Mouse (Mus musculus) lung, adult 2 months (tissue): ENCODE results near the gene Fry. TPM values are rescaled to one million over a fixed set of nuclear protein-coding genes. Genes with fewer than 3 reads are reported as not detected.

Source experiments
- DNase-seq: peaks from one replicate; pipeline ENCODE4 v3.0.0; 2022
- H3K4me1 ChIP-seq: fragments of 200-500 bp; 2 replicates; pipeline ENCODE4 v1.6.1; 2011; ENCODE audit warnings: low read length; ENCODE audit not compliant: control insufficient read depth, insufficient read depth
- H3K4me3 ChIP-seq: fragments of 200-500 bp; replicated peaks from 2 replicates; pipeline ENCODE3; 2011; ENCODE audit warnings: low read depth, mild to moderate bottlenecking, control low read depth, low read length; ENCODE audit errors: extremely low read depth
- CTCF ChIP-seq: fragments of 200-500 bp; IDR thresholded peaks from 2 replicates; pipeline ENCODE4 v1.5.1; 2011; ENCODE audit warnings: mild to moderate bottlenecking, low read length, control low read depth; ENCODE audit not compliant: insufficient read depth
- POLR2A ChIP-seq: fragments of 200-500 bp; IDR thresholded peaks from 2 replicates; pipeline ENCODE4 v1.6.1; 2011; ENCODE audit warnings: low read depth, mild to moderate bottlenecking, control low read depth, low read length, borderline replicate concordance; ENCODE audit errors: extremely low read depth
- WGBS: fragments of 180-500 bp; shearing (Covaris S2); methylation state at CpG from one replicate; pipeline ENCODE4 v1.1.7; 2018; 5-methylcytosine and 5-hydroxymethylcytosine counted together
- polyA plus RNA-seq: library from polyadenylated mRNA; depleted of rRNA; stranded (reverse); fragments of >200 nt; gene quantifications from 2 replicates; pipeline ENCODE4 v1.2.3, GENCODE M21; 2012

Gene Fry
- polyA plus RNA-seq, 1 experiment: 39.3 TPM

GRCm38 (mm10) chr5:150336451-150336850, 218.0 kb downstream of the Fry start:
- TF ChIP-seq POLR2A (no peak), CTCF (no peak)

GRCm38 (mm10) chr5:150337696-150338095, 219.3 kb downstream of the Fry start:
- Histone ChIP-seq H3K4me3 (no peak overlapping the region), H3K4me1 (peaks cover 5% of the 10 kb centered on the region)
- DNase-seq: no peak
- no peak for TF ChIP-seq CTCF
- no peak for TF ChIP-seq POLR2A
- WGBS: 64% methylated on average over 7 of the region's 7 CpGs

More at GRCm38 (mm10) chr5:150336451-150336850, 218.0 kb downstream of the Fry start:
- no peak for DNase-seq
- H3K4me3 ChIP-seq: no peak overlapping the region
- H3K4me1 ChIP-seq: peaks cover 5% of the 10 kb centered on the region
- 58% methylated on average over 10 of the region's 10 CpGs for WGBS

GRCm38 (mm10) chr5:150340944-150341343, 222.5 kb downstream of the Fry start:
- DNase-seq: no peak
- no peak for TF ChIP-seq POLR2A
- no peak for TF ChIP-seq CTCF
- Histone ChIP-seq H3K4me1 (peaks cover 2% of the 10 kb centered on the region; the same call in 1 of the 2 replicates), H3K4me3 (no peak overlapping the region)
- 57% methylated on average over 5 of the region's 5 CpGs for WGBS

- 84% methylated on average over 3 of the region's 3 CpGs for WGBS
- no peaks in the 10 kb centered on the region for H3K4me1 ChIP-seq
- H3K4me3 ChIP-seq: no peak overlapping the region
- DNase-seq: no peak
- TF ChIP-seq POLR2A (no peak), CTCF (no peak)
These were observed 223.7 kb downstream of the Fry start for GRCm38 (mm10) chr5:150342139-150342538.

- Histone ChIP-seq H3K4me3 (no peak overlapping the region), H3K4me1 (no peaks in the 10 kb centered on the region)
- DNase-seq: no peak
- 83% methylated on average over 7 of the region's 7 CpGs for WGBS
- TF ChIP-seq CTCF: no peak
- TF ChIP-seq POLR2A: no peak
These were observed 227.5 kb downstream of the Fry start for GRCm38 (mm10) chr5:150345946-150346345.

- 72% methylated on average over 4 of the region's 4 CpGs for WGBS
- Histone ChIP-seq H3K4me1 (no peaks in the 10 kb centered on the region), H3K4me3 (no peak overlapping the region)
- no peak for DNase-seq
- no peak for TF ChIP-seq CTCF
- TF ChIP-seq POLR2A: no peak
These were observed 227.9 kb downstream of the Fry start for GRCm38 (mm10) chr5:150346378-150346777.

- Histone ChIP-seq H3K4me3 (no peak overlapping the region), H3K4me1 (no peaks in the 10 kb centered on the region)
- no peak for DNase-seq
- 95% methylated on average over 2 of the region's 2 CpGs for WGBS
- TF ChIP-seq CTCF (0 out of 2 replicates have a peak, but pooled peaks have one; percentile 19), POLR2A (no peak)
These were observed 229.4 kb downstream of the Fry start for GRCm38 (mm10) chr5:150347845-150348244.

- no peak for TF ChIP-seq POLR2A
- TF ChIP-seq CTCF: no peak
- Histone ChIP-seq H3K4me3 (no peak overlapping the region), H3K4me1 (no peaks in the 10 kb centered on the region)
- WGBS: 82% methylated on average over 1 of the region's 1 CpGs
- no peak for DNase-seq
These were observed 229.9 kb downstream of the Fry start for GRCm38 (mm10) chr5:150348302-150348701.

GRCm38 (mm10) chr5:150351191-150351590, 232.7 kb downstream of the Fry start:
- TF ChIP-seq CTCF: no peak
- WGBS: 81% methylated on average over 2 of the region's 2 CpGs
- no peak for DNase-seq
- H3K4me1 ChIP-seq: no peaks in the 10 kb centered on the region
- no peak overlapping the region for H3K4me3 ChIP-seq

- DNase-seq: no peak
- Histone ChIP-seq H3K4me3 (no peak overlapping the region), H3K4me1 (no peaks in the 10 kb centered on the region)
- TF ChIP-seq CTCF (no peak), POLR2A (no peak)
- 77% methylated on average over 14 of the region's 14 CpGs for WGBS
These were observed 240.2 kb downstream of the Fry start for GRCm38 (mm10) chr5:150358671-150359070.
